Mouse (Mus musculus): ENCODE results near the gene Gabbr1. TPM values are rescaled to one million over a fixed set of nuclear protein-coding genes. Genes with fewer than 3 reads are reported as not detected.

The Gabbr1 gene
- polyA plus RNA-seq, 1 experiment: 56.8 TPM

DNA sequence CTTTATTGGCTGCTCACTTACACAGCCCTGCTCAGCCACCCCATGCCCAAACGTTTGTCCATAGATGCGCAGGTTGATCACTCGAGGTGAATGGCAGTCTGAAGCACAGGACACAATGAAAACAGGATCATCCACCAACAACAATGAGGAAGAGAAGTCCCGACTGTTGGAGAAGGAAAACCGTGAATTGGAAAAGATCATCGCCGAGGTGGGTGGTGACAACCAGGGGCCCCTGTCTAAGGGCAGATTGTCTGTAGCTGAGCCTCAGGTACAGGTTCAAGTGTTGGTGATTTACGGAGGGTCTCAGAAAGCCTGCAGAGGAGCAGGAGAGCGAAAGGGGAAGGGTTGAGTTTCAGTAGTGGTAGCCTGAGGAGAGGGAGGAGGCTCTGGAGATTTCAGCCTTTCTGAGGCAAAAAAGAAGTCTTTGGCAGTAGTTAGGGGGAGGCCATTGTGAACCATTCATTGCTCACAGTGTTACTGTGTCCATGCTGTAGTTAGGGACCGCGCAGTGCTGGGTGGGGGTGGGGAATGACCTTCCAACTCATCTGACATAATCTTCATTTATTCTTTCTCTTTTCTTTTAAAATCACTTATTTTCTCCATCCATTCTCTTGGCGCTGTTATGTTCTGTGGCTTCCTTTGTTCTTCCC, 26.4 kb downstream of the Gabbr1 start:
- Histone ChIP-seq H3K4me1 (ENCODE audit: control insufficient read depth, insufficient read depth, low read length) (peaks cover 10% of the 10 kb centered on the region; the same call in 1 of the 2 replicates), H3K4me3 (ENCODE audit: insufficient read depth, low read length) (no peak overlapping the region), H3K27ac (ENCODE audit: insufficient read depth, low read length) (no peak overlapping the region)
- TF ChIP-seq CTCF (IDR thresholded peaks at IDR 0.05; ENCODE audit: borderline replicate concordance, insufficient read depth, low read length) (no peak), POLR2A (IDR thresholded peaks at IDR 0.05; ENCODE audit: low read depth, low read length) (no peak)

DNA sequence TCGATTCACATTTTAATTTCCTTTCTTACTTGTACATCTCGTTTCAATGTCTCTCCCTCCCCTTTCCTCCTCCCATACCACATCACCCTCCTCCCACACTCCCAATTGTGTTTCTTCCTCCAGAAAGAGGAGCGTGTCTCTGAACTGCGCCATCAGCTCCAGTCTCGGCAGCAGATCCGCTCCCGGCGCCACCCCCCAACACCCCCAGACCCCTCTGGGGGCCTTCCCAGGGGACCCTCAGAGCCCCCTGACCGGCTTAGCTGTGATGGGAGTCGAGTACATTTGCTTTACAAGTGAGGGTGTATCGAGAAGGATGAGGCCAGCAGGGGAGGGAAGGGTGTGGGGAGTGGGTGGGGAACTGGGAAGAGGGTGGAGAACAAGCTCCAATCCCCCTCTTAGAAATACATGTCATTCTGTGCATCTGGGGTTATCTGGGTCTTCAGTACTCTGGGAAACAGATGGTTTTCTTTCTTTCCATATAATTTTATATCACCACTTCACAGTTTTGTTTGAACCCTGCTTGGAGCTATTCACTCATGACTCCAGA, 27.0 kb downstream of the Gabbr1 start:
- Histone ChIP-seq H3K4me3 (ENCODE audit: insufficient read depth, low read length) (no peak overlapping the region), H3K27ac (ENCODE audit: insufficient read depth, low read length) (no peak overlapping the region), H3K4me1 (ENCODE audit: control insufficient read depth, insufficient read depth, low read length) (peaks cover 10% of the 10 kb centered on the region; the same call in 1 of the 2 replicates)
- no peak for TF ChIP-seq CTCF (IDR thresholded peaks at IDR 0.05; ENCODE audit: borderline replicate concordance, insufficient read depth, low read length)

DNA sequence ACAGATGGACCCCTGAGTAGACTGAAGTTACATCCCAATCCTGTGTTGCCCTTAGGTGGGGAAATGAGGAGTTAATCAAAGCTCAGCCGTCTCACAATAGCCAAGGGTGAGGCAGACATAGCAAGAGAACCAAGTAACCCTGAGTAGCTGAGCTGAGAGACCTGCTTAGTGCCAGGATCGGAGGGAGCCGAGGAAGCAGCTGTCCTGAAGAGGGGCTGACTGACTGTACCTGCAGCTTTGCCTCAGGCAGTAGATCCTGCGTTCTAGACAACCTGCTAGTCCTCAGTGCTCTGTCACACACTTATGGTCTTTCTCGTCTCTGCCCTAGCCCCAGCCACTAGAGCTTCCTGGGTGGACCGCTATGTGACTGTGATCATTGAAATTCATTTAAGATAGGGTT, 29.4 kb downstream of the Gabbr1 start:
- no peak overlapping the region for H3K27ac ChIP-seq (ENCODE audit: insufficient read depth, low read length)
- H3K4me1 ChIP-seq (ENCODE audit: control insufficient read depth, insufficient read depth, low read length): peaks cover 5% of the 10 kb centered on the region; the same call in 1 of the 2 replicates
- H3K4me3 ChIP-seq (ENCODE audit: insufficient read depth, low read length): no peak overlapping the region
- no peak for TF ChIP-seq CTCF (IDR thresholded peaks at IDR 0.05; ENCODE audit: borderline replicate concordance, insufficient read depth, low read length)
- TF ChIP-seq POLR2A (IDR thresholded peaks at IDR 0.05; ENCODE audit: low read depth, low read length): no peak

DNA sequence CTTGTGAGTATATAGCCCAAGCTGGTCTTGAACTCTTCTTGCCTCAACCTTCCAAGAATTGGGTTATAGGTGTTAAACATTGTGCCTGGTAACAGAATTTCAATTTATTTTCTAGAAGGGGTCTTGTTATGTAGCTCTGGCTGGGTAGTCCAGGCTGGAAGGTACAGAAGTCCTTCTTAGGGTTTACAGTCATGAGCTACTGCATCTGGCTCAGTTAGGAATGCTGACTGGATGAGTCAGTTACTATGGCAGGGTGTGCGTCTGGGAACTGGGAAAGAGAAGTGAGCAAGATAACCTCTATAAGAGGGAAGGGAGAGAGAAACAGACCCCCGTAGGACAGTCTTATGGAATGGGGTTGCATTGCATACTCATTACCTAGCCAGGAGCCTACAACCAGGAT, 30.0 kb downstream of the Gabbr1 start:
- H3K4me1 ChIP-seq (ENCODE audit: control insufficient read depth, insufficient read depth, low read length): 0 out of 2 replicates have a peak, but pooled peaks cover 3% of the 10 kb centered on the region
- H3K27ac ChIP-seq (ENCODE audit: insufficient read depth, low read length): no peak overlapping the region
- H3K4me3 ChIP-seq (ENCODE audit: insufficient read depth, low read length): no peak overlapping the region
- TF ChIP-seq POLR2A (IDR thresholded peaks at IDR 0.05; ENCODE audit: low read depth, low read length): no peak
- no peak for TF ChIP-seq CTCF (IDR thresholded peaks at IDR 0.05; ENCODE audit: borderline replicate concordance, insufficient read depth, low read length)

DNA sequence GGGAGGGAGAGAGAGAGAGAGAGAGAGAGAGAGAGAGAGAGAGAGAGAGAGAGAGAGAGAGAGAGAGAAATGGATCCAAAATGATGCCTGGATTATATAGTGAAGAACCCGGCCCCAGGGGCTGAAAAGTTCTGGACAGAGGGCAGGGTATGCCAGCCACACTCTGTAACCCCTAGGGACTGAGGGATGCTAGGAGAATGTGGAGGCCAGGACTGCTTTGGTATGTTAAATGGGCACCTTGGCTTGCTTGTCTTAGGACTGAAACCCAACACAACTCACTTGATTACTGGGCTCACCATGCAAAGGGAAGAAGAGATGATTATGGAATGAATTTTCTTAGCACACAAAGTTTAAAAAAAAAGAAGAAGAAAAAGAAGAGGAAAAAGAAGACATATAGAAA, 32.4 kb downstream of the Gabbr1 start:
- TF ChIP-seq POLR2A (IDR thresholded peaks at IDR 0.05; ENCODE audit: low read depth, low read length): no peak
- TF ChIP-seq CTCF (IDR thresholded peaks at IDR 0.05; ENCODE audit: borderline replicate concordance, insufficient read depth, low read length): no peak
- no peak overlapping the region for H3K4me3 ChIP-seq (ENCODE audit: insufficient read depth, low read length)
- no peak overlapping the region for H3K27ac ChIP-seq (ENCODE audit: insufficient read depth, low read length)
- 0 out of 2 replicates have a peak, but pooled peaks cover 3% of the 10 kb centered on the region for H3K4me1 ChIP-seq (ENCODE audit: control insufficient read depth, insufficient read depth, low read length)

DNA sequence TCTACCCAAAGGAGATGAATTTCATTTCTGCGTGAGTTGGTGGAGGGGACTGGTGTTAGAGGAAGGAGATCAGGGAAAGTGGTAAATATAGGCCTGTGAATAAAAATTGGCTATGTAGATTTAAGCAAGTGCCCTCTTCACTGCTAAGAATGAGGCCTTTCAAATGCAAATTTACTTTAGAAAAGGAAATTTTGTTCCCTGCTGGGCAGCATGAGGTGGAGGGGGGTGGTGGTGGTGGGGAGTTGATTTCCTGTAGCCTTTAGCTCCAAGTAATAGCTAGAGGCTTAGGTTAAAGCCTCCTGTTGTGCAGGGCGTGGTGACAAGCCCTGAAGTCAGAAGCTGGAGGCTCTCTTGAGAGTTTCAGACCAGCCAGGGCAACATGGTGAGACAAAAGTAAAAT, 33.2 kb downstream of the Gabbr1 start:
- H3K27ac ChIP-seq (ENCODE audit: insufficient read depth, low read length): no peak overlapping the region
- no peak for TF ChIP-seq CTCF (IDR thresholded peaks at IDR 0.05; ENCODE audit: borderline replicate concordance, insufficient read depth, low read length)
- no peak overlapping the region for H3K4me3 ChIP-seq (ENCODE audit: insufficient read depth, low read length)
- 0 out of 2 replicates have a peak, but pooled peaks cover 3% of the 10 kb centered on the region for H3K4me1 ChIP-seq (ENCODE audit: control insufficient read depth, insufficient read depth, low read length)

DNA sequence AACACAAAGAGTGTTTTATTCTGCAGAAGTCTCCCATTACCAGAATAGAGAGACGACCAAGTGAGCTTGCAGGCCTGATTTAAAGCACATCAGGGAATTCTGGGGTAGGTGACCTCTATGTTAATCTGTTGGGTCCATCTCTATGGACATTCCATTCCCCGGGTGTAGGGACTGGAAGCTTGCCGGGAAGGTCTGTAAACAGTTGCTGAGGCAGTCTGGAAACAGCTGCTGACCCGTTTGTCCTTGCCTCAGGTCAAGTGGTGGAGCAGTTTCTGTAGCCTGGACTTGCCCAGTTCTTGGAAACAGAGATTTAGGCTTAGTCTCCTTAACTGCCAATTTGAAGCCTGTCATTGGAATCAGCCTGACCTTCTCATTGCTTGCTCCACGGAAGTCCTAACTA, 34.4 kb downstream of the Gabbr1 start:
- no peak overlapping the region for H3K27ac ChIP-seq (ENCODE audit: insufficient read depth, low read length)
- 0 out of 2 replicates have a peak, but pooled peaks cover 3% of the 10 kb centered on the region for H3K4me1 ChIP-seq (ENCODE audit: control insufficient read depth, insufficient read depth, low read length)
- no peak overlapping the region for H3K4me3 ChIP-seq (ENCODE audit: insufficient read depth, low read length)
- no peak for TF ChIP-seq CTCF (IDR thresholded peaks at IDR 0.05; ENCODE audit: borderline replicate concordance, insufficient read depth, low read length)
- TF ChIP-seq POLR2A (IDR thresholded peaks at IDR 0.05; ENCODE audit: low read depth, low read length): no peak

DNA sequence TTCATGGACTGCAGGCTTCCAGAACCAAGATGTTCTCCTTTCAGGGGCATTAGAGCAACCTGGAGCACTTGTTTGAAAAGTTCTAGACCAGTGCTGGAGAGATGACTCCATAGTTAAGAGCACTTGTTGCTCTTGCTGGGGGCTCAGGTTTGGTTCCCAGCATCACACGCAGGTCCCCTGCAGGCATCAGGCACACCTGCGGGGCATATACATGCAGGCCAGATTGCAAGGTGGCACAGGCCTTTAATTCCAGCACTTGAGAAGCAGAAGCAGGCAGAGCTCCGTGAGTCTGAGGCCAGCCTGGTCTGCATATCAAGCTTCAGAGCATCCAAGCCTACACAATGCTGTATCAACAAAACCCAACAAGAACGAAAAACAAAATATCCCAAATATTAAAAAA, 35.9 kb downstream of the Gabbr1 start:
- H3K4me3 ChIP-seq (ENCODE audit: insufficient read depth, low read length): no peak overlapping the region
- TF ChIP-seq CTCF (IDR thresholded peaks at IDR 0.05; ENCODE audit: borderline replicate concordance, insufficient read depth, low read length): no peak
- no peak for TF ChIP-seq POLR2A (IDR thresholded peaks at IDR 0.05; ENCODE audit: low read depth, low read length)
- no peaks in the 10 kb centered on the region for H3K4me1 ChIP-seq (ENCODE audit: control insufficient read depth, insufficient read depth, low read length)

DNA sequence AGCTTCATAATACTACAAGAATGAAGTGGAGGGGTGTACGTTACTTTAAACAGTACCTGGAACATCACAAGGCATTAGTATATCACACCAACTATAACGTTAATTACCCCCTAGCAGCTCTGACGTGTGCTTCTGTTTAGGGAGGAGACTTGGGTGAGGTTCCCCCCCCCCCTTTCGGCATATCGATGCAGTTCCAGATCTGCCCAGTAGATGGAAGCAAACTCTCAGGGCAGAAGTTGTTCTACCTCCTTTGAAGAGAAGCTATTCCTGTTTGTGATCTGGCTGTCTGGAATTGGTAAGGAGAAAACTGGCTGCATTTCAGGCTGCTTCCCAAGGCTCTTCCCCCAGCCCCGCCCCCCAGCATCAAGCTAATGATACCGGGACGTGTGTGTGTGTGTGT, 37.6 kb downstream of the Gabbr1 start:
- Histone ChIP-seq H3K4me3 (ENCODE audit: insufficient read depth, low read length) (no peak overlapping the region), H3K27ac (ENCODE audit: insufficient read depth, low read length) (no peak overlapping the region), H3K4me1 (ENCODE audit: control insufficient read depth, insufficient read depth, low read length) (no peaks in the 10 kb centered on the region)
- TF ChIP-seq POLR2A (IDR thresholded peaks at IDR 0.05; ENCODE audit: low read depth, low read length): no peak
- TF ChIP-seq CTCF (IDR thresholded peaks at IDR 0.05; ENCODE audit: borderline replicate concordance, insufficient read depth, low read length): 0 out of 2 replicates have a peak, but pooled peaks have one; percentile 23

More for the DNA sequence above, 35.9 kb downstream of the Gabbr1 start:
- no peak overlapping the region for H3K27ac ChIP-seq (ENCODE audit: insufficient read depth, low read length)

DNA sequence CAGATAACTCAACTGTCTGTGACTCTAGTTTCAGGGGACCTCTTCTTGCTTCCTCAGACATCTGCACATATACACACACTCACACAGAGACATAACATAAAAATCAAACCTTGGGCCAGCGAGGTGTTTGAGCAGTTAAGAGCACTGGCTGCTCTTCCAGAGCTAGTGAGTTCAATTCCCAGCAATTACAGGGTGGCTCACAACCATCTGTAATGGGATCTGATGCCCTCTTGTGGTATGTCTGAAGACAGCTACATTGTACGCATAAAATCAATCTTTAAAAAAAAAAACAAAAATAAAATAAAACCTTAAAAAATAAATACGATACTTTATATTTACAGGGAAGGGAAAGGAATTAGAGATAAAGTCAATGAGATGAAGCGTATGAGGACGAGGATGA, 38.9 kb downstream of the Gabbr1 start:
- no peak overlapping the region for H3K27ac ChIP-seq (ENCODE audit: insufficient read depth, low read length)
- TF ChIP-seq POLR2A (IDR thresholded peaks at IDR 0.05; ENCODE audit: low read depth, low read length) (no peak), CTCF (IDR thresholded peaks at IDR 0.05; ENCODE audit: borderline replicate concordance, insufficient read depth, low read length) (no peak)
- no peak overlapping the region for H3K4me3 ChIP-seq (ENCODE audit: insufficient read depth, low read length)
- H3K4me1 ChIP-seq (ENCODE audit: control insufficient read depth, insufficient read depth, low read length): no peaks in the 10 kb centered on the region
